Mouse (Mus musculus) thymus, adult 2 months (tissue): ENCODE data around the gene P2rx2.

Experiments
- CTCF ChIP-seq: fragments of 200-500 bp; IDR thresholded peaks from 2 replicates; pipeline ENCODE4 v1.5.1; 2012; ENCODE audit warnings: mild to moderate bottlenecking, control low read depth, low read length, moderate library complexity, borderline replicate concordance; ENCODE audit not compliant: control insufficient read depth, poor library complexity, insufficient read depth; ENCODE audit errors: extremely low read depth
- POLR2A ChIP-seq: fragments of 200-500 bp; IDR thresholded peaks from 2 replicates; pipeline ENCODE4 v1.6.1; 2012; ENCODE audit warnings: mild to moderate bottlenecking, low read length, control low read depth, moderate library complexity; ENCODE audit not compliant: control insufficient read depth, poor library complexity, insufficient read depth; ENCODE audit errors: extremely low read depth

DNA sequence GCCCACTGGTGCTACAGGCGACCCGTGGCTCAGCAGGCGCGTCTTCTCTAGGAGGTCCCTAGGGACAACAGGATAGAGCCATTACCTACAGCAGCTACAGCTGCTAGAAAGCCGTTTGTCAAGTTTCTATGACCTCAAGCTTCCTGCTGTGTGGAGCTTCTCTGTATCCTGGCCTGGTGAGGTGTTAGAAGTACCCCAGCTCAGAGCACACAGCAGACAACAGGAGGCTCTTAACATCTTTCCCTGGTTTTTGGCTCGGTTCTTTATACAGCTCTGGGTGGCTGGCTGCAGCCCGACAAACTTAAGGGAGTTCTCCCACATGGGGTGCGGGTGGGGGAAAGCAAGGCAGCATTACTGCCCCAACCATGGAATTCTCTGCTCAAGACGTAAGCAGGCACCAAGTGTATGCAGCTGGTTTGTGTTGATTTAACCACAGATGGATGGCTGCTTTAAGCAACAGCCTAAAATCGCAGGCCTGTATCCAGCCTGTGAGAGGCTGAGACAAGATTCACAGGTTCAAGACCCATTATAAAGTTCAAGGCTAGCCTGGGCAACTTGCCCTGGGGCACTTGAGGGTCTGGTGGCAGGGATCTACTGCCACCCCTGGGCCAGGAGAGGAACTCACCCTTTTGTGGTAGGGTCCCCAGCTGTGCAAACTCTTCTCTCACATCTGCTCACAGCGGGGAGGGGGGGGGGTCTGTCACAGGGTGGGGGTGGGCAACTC is 21.0 kb upstream of the P2rx2 start:
- TF ChIP-seq POLR2A (no peak), CTCF (0 out of 2 replicates have a peak, but pooled peaks have one; percentile 1)
